Mouse (Mus musculus): ENCODE results near the gene Trim7.
"Not testable (repeated sequence)": the region's sequence is repeated elsewhere in the genome, so short reads cannot be mapped to it uniquely, and the experiment has no call there.

The Trim7 gene

DNA sequence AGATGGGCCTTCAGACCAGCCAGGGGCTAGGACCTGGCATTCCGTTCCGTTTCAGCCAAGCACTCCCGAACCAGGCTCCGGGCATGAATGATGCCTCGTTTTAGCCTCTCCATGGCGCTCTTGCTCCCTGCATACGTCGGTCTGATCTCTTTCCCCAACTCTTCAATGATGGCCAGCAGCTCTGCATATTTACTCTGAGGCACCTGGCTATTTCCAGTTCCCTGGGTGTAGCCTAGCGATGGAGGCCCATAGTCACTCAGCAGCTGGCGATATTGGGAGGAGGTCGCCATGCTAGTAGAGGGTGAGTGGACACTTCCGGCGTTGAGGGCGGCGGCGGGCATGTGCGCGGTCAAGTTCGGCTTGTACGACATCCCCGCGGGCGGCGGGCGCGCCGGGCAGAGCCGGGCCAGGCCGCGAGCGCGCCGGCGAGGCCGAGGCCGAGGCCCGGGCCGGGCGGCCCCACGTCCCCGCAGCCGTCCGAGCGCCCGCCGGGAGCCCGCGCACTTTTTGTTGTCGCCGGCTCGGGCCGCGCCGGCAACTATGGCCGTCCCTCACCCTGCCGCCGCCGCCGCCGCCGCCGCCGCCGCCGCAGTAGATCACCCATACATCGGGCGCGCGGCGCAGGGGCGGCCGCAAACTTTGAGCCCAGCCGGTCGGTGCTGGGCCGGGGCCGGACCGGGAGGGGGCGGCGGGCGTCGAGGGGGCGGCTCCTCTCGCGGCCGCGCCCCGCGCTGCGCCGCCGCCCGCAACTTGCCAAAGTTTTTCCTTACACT, at the start of gene Trim7, which contains the start of gene Gm12184:
Gene Trim7, plus strand, starts transcription at position 162 of the 773 bp plus-strand sequence.
Gene Gm12184, minus strand, starts transcription at position 677 of the 773 bp plus-strand sequence.
- not testable (repeated sequence) for DNase-seq (ENCODE audit: low spot score)

DNA sequence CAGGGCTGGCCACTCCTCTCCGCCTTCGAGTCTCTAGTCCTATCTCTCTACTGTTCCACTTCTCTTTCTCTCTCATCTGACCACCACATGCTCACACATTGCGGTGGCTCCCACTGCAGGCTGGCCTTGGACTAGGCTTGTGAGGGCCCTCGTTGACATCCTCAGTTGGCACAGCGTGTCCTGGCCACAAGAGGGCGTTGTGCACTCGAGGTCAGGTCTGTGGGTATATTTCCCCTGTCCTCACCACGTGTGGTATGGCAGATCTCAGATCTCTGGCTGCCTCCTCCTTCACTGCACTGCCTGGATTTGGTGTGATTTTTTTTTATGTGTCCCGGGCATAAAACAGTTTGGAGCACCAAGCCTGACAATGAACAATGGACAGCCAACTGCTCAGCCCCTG, 49.3 kb upstream of the Trim7 start:
- DNase-seq (ENCODE audit: low spot score) = no peak

DNA sequence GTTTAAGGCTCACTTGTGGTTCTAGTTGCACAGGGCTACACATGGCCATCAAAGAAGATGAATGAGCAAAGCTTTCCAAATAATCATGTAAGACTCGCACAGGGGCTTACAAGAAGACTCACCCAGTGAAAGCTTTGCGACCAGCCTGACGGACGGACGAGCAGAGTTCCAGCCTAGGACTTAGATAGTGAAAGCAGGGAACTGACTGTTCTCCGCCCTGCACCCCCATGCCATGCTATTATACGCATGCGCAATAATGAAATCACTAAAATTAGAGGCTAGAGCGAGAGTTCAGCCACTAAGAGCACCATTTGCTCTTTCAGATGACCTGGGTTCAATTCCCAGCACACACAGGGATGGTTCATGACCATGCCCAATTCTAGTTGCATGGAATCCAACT, 48.6 kb upstream of the Trim7 start:
- DNase-seq (ENCODE audit: low spot score) = no peak

DNA sequence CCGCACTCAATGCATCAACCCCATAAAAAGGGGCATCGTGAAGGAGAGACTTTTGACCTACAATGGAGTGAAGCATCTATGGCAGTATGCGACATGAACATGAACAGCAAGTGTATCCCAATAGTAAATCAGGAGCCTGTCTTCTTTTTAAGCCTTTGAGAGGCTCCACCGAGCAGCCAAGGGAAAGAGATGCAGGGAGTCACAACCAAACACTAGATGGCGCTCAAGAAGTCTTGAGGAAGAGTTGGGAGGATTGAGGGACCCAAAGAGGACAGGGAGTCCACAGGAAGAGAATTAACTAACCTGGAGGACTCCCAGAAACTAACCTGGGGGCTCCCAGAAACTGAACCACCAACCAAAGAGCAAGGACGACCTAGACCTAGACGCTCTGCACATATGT, 46.5 kb upstream of the Trim7 start:
- DNase-seq (ENCODE audit: low spot score) = no peak

DNA sequence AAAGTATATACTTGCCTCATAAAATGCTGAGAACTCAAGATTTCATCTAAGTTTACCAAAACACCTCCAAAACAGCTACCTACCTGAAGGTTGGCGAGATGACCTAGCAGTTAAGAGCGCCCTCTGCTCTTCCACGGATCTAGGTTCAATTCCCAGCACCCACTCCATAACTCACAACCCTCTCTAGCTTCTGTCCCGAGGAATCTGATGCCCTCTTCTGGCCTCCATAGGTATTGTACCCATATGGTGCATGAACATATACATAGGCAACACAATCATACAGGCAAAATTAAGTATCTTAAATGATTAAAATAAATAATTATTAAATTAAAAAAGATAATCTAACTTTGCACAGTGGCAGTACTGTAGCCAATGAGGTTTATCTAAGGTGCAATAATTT, 43.7 kb upstream of the Trim7 start:
- DNase-seq (ENCODE audit: low spot score) = no peak

DNA sequence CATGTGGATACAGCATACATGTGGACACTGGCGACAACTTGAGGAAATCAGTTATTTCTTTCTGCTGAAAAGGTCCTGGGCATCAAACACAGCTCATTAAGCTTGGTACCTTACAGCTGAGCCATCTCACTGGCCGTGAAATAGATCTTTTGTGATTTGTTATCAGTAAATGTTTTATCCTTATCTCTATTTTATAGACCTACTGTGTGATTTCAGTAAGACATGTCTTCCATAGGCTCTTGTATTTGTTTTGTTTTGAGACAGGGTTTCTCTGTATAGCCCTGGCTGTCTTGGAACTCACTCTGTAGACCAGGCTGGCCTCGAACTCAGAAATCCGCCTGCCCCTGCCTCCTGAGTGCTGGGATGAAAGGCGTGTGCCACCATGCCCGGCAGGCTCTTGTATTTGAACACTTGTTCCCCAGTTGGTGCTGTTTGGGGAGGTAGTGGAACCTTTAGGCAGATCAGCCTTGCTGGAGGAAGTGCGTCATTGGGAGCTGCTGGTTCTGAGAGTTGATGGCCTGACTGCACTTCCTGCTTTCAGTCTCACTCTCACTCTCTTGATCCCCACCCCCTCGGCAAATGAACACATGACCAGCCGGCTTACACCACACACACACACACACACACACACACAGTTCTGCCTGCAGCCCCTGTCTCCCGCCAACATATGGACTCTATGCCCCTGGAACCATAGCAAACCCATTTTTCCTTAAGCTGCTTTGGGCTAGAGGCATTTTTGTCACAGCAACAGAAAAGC, 38.3 kb upstream of the Trim7 start:
- no peak for DNase-seq (ENCODE audit: low spot score)

DNA sequence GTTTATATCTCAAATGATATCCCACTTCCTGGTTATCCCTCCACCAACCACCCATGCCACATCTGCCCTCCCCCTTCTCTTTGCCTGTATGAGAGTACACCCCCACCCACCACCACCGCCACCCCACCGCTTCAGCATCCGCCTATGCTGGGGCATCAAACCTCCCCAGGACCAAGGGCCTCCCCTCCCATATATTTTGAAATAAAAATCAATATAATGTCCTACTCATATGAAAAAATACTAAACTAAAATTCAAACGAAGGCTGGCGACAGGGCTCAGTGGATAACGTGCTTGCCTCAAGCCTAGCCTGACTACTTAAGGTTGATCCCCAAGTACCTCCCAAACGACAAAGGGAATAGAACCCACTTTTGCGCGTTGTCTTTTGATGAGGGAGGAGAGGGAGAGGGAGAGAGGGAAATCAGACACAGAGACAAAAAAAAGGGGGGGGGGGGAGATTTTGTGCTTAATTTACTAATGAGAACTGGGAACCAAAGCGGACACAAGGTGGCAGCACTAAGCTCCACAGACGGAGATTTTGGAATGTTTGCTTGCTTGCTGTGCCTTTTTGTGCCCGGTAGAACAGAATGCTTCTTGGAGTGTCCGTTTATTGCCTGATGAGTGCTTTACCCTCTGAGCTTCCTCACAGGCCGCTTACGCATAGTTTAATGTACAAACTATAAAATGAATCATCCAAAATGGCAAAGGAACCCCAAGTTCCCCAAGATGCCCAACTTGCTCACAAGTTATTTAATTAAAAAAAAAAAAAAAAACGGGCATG, 37.4 kb upstream of the Trim7 start:
- peak; percentile 44 for DNase-seq (ENCODE audit: low spot score)

DNA sequence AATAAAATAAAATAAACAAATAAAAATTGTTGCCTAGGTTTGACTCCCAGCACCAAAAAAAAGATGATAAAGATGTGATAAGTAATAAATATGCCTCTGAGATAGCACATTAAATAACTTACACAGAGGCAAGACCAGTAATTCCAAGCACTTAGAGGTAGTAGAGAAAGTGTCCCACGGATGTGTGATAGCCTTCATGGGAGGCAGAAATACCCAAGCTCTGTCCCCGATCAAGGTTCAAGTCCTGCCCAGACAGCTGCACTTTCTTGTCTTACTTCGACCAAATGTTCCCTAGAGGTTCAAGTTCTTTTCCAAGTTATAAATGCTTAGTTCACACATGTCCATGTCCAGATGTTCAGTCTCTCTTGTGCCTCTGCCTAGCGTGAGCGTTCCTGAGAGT, 36.7 kb upstream of the Trim7 start:
- no peak for DNase-seq (ENCODE audit: low spot score)

DNA sequence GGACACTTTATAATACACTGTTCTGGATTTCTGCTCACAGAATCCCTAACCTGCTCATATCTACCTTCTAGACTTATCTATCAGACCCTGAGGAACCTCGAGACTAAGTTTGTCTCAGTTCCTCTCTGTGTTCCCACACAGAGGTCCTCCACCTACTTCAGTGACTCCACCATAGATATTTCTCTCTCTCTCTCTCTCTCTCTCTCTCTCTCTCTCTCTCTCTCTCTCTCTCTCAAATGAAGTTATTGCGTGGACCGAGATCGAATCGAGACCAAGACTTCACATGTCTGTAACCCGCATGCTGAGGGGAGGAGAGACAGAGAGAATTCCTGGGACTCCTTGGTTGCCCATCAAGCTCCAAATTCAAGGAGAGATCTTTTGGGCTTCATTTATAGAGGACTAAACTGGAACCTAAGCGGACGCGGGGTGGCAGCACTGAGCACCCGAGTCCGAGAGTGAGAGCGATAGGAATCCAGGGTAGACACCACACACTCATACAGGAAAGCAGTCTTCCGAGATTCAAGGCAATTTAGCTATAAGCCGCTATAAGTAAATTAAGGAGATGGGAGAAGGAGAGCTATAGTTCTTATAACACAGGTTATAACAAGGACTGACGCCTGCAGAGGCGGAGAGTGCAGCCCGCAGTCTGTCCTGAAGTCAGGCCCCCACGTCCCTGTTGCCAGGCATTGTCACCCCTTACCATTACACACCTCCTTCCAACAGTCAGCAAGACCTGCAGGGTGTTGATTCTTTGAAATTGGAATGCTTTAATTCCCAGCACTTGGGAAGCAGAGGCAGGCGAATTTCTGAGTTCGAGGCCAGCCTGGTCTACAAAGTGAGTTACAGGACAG, 35.7 kb upstream of the Trim7 start:
- peak; percentile 58 for DNase-seq (ENCODE audit: low spot score)

DNA sequence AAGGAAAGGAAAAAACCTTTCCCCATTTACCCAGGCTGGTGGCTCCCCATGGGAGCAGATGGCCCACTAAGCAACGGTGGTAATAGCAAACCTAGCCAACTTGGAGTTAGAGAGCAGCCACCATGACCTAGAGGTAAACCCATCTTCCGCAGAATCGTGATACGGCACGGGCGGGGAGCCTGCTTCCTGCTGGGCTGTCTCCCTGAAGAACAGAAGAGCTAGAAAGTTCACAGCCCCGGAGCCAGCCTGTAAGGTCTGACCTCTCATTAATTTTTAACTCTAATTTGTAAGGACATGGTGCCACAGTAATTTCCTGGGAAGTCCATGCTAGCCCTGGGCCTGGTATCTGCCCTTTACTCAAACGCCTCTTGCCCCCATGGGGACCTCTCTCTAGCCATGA, 35.0 kb upstream of the Trim7 start:
- no peak for DNase-seq (ENCODE audit: low spot score)

DNA sequence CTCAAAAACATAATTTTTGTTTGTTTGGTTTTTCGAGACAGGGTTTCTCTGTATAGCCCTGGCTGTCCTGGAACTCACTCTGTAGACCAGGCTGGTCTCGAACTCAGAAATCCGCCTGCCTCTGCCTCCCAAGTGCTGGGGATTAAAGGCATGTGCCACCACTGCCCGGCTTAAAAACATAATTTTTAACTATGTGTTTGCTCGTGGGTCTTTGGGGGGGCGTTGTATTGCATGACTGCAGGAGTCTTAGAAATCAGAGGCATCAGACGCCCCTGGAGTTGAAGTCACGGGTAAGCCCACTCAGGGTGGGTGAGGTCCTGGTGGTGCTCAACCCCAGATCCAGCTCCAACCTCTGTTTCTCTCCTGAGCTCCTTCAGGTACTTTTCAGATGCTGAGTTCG, 34.0 kb upstream of the Trim7 start:
- DNase-seq (ENCODE audit: low spot score) = not testable (repeated sequence)

DNA sequence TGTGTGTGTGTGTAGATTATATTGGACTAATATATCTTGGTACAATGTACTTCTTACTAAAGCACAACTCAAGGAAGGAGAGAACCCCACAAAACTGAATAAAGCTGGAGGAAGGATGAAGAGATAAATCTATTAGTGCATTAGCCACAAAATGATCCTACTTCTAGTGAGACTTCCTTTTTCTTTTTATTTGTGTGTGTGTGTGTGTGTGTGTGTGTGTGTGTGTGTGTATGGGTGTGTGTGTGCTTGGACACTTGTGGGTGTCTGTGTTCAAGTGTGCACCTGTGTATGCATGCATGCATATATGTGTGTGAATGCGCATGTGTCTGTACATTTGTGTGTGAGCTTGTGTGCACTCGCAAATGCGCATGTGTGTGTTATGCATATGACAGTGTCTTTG, 32.8 kb upstream of the Trim7 start:
- no peak for DNase-seq (ENCODE audit: low spot score)

DNA sequence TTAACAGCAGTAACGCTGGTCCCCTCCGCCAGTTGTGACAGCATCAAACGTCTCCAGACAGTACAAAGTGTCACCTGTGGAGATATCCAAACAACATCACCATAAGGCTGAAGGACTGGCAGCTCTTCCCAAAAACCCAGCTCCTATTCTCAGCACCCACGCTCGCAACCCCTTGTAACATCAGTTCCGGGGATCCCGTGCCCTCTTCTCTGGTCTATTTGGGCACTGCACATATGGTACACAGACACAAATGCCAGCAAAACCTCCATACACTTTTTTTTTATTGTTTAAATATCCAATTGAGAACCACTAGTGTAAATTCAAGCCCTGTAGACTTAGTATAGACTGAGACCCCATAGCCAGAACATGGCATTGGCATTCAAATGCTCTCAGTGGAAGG, 30.7 kb upstream of the Trim7 start:
- DNase-seq (ENCODE audit: low spot score) = no peak

DNA sequence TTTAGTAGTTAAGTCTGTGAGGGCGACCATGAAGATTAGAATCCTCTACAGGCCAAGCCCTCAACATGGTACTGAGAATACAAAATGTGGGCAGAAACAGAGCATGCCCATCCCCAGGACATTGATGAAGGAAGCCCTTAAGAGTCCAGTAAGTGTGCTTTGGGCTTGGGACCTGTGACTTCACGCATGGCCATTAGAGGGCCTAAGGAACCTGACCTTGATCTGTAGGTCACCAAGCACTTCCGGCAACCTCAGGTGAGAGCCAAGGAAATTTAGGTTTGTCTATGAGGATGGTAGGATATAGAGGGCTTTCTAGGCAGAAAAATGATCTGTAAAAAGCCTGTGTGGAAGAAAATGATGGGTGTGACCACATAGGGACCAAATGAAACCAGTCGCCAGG, 29.6 kb upstream of the Trim7 start:
- DNase-seq (ENCODE audit: low spot score) = no peak

DNA sequence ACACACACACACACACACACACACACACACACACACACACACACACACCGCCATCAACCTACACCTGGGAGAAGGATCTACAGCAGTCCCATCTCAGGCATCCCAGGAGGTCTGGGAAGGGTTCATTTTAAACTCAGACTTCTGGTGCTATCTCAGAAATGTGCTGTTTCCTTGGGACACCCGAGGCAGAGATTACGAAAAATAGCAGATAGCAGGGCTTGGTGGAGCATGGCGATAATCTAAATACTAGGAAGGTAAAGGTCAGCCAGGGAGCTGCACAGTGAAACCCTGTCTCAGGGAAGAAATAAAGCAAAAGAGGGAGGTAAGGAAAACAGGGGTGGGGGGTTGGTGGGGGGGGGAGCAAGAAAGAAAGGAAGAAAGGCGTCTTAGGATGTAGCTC, 28.7 kb upstream of the Trim7 start:
- no peak for DNase-seq (ENCODE audit: low spot score)

DNA sequence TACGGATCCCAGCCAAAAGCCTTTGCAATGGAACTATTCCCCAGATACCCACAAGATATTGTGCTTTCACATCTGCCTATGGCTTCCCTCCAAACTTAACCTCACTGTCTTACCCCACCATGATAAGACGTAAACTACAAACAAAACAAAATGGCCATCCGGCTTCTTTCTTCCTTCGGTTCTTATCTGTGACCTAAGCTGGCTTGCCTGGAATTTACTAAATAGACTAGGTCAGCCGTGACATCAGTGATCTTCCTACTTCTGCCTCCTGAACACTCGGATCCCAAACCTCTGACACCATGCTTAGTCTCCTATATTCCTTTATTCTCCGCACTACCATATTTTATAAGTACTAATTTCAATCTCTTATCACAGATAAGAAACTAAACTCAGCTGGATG, 27.6 kb upstream of the Trim7 start:
- DNase-seq (ENCODE audit: low spot score) = no peak

DNA sequence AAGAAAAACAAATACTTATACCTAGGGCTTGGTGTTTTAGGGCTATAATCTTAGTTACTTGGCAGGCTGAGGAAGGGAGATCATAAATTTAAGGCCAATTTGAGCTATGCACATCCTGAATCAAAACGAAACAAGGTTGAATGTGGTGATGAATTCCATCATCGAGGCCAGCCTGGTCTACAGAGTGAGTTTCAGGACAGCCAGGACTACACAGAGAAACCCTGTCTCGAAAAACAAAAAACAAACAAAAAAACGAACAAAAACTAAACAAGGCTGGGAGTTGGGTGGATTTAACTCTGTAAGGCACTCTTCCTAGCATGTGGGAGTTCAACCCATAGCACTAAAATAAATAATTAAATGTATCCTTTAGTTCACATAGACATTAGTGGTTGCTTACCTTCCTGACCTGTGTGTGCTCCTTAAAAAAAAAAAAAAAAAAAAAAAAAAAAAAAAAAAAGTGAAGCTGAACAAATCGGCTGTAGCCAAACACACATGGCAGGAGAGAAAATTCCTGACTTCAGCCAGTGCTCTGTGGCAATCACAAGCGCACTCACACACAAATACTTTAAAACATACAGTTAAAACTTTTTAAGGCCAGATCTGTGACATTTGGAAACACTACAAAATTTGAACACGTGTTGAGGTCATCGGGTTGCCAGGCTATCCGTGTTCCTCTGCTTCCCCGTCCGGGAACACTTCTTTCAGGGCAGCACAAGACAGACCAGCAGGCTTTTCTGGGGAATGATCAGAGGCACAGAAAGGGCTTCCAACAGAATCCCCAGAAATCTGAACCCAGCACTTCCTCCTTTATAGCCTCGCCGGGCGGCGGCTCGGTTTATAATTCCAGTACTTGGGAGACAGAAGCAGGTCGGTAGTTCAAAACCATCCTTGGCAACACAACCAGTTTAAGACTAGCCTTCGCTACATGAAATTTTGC, 26.7 kb upstream of the Trim7 start:
- no peak for DNase-seq (ENCODE audit: low spot score)

DNA sequence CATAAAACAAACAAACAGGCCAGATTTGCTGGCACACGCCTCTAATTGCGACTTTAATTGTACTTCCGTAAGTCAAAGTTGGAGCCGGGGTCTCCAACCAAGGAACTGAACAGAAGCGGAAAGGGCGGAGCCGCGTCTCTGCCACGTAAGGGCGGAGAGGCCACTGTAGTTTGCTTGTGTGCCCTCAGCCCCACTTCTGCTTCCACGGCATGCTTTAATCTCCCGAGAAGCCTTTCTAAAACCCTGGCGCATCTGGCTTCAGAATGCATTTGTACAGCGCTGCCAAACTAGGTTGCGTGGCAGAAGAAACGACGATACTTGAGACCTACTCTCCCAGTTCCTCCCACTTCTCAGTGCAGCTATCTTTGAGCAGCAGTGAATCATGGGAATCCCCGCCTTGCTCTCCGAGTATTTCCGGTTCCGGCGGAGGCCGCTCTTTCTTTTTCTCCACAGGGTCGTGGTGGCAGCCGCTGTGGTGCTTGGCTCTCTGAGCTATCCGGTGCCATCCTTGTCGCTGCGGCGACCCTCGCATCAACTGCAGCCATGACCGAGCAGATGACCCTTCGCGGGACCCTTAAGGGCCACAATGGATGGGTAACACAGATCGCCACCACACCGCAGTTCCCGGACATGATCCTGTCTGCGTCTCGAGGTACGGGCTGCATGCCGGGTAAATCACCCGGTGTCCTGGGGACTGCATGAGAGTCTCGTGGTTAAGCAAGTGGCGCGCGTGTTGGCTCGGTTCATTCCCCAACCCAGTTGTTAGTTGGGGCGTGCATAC, 25.8 kb upstream of the Trim7 start, which contains the start of gene Rack1:
Gene Rack1, plus strand, starts transcription at position 412 of the 781 bp plus-strand sequence.
- DNase-seq (ENCODE audit: low spot score) = peak; percentile 81

Data from ovary, adult 18-20 months (tissue).